Mouse (Mus musculus) ES-Bruce4 (cell line): Measurements from ENCODE around the gene Muc5b.

Experiments
- CTCF ChIP-seq: IDR thresholded peaks from one replicate; pipeline ENCODE4 v1.8.1; 2011; ENCODE audit warnings: low read depth, low read length
- EP300 ChIP-seq: IDR thresholded peaks from 2 replicates; pipeline ENCODE4 v1.6.1; 2011; ENCODE audit warnings: low read depth, low read length; ENCODE audit not compliant: insufficient read depth
- POLR2A ChIP-seq: IDR thresholded peaks from one replicate; pipeline ENCODE4 v1.8.1; 2011; ENCODE audit warnings: low read length; ENCODE audit not compliant: insufficient read depth

DNA sequence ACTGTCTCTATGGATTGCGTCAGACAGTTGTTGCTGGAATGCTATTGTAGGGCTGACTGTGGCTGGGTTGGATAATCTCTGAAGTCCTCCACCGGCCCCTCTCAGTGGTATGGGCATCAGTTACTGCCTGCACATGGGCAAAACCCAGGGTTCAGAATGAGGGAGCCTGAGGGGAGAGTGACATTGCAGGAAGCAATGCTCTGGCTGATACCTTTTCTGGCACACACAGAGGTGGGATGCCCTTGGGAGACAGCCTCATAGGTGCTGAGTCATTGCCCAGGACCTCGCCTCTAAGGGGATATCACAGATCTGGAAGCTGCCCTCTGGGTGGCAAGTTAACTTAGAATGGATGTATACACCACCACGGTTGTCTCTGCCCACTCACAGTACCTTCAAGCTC lies 25.5 kb upstream of the Muc5b start:
- TF ChIP-seq EP300 (no peak), CTCF (no peak), POLR2A (no peak)
